Mouse (Mus musculus): ENCODE results near the gene Aox2. TPM values are rescaled to one million over a fixed set of nuclear protein-coding genes. Genes with fewer than 3 reads are reported as not detected.
"Not testable (repeated sequence)": the region's sequence is repeated elsewhere in the genome, so short reads cannot be mapped to it uniquely, and the experiment has no call there.

Aox2 gene
- total RNA-seq, 2 experiments from 2014 or later: not detected

GRCm38 (mm10) chr1:58343861-58344260 is 65.7 kb downstream of the Aox2 start:
- DNase-seq (ENCODE audit: low spot score in 2 of 2): no peak

- DNase-seq (ENCODE audit: low spot score in 2 of 2): no peak
Measured at GRCm38 (mm10) chr1:58344570-58344969, 66.4 kb downstream of the Aox2 start.

GRCm38 (mm10) chr1:58346159-58346558 is 68.0 kb downstream of the Aox2 start:
- no peak for DNase-seq (ENCODE audit: low spot score in 2 of 2)

GRCm38 (mm10) chr1:58348712-58349111 is 70.6 kb downstream of the Aox2 start:
- DNase-seq (ENCODE audit: low spot score in 2 of 2): no peak

GRCm38 (mm10) chr1:58353238-58353893 is 75.2 kb downstream of the Aox2 start:
- no peak for DNase-seq (ENCODE audit: low spot score in 2 of 2)

GRCm38 (mm10) chr1:58358958-58359901 is 81.1 kb downstream of the Aox2 start:
- DNase-seq (ENCODE audit: low spot score in 2 of 2): peak; percentile 65 to 77

GRCm38 (mm10) chr1:58362296-58362695 is 84.2 kb downstream of the Aox2 start:
- no peak for DNase-seq (ENCODE audit: low spot score in 2 of 2)

GRCm38 (mm10) chr1:58364551-58364950 is 86.4 kb downstream of the Aox2 start:
- DNase-seq (ENCODE audit: low spot score in 2 of 2): no peak

GRCm38 (mm10) chr1:58365829-58366228 is 87.7 kb downstream of the Aox2 start:
- DNase-seq (ENCODE audit: low spot score in 2 of 2): no peak

GRCm38 (mm10) chr1:58366737-58367471 is 88.8 kb downstream of the Aox2 start:
- peak; percentile 5 to 12 for DNase-seq (ENCODE audit: low spot score in 2 of 2)

- no peak for DNase-seq (ENCODE audit: low spot score in 2 of 2)
Measured at GRCm38 (mm10) chr1:58369716-58370115, 91.6 kb downstream of the Aox2 start.

- not testable (repeated sequence) for DNase-seq (ENCODE audit: low spot score in 2 of 2)
Measured at GRCm38 (mm10) chr1:58374266-58374665, 96.1 kb downstream of the Aox2 start.

- DNase-seq (ENCODE audit: low spot score in 2 of 2): no peak
Measured at GRCm38 (mm10) chr1:58375574-58376147, 97.5 kb downstream of the Aox2 start.

- DNase-seq (ENCODE audit: low spot score in 2 of 2): no peak
Measured at GRCm38 (mm10) chr1:58382586-58383281, 104.6 kb downstream of the Aox2 start.

- no peak for DNase-seq (ENCODE audit: low spot score in 2 of 2)
Measured at GRCm38 (mm10) chr1:58391421-58392267, 113.5 kb downstream of the Aox2 start.

GRCm38 (mm10) chr1:58392268-58392651 is 114.1 kb downstream of the Aox2 start:
- DNase-seq (ENCODE audit: low spot score in 2 of 2): peak in 1 of 2 experiments; percentile 16

- DNase-seq (ENCODE audit: low spot score in 2 of 2): peak; percentile 90 to 91
Measured at GRCm38 (mm10) chr1:58392652-58393283, 114.6 kb downstream of the Aox2 start, which contains the start of gene Bzw1. TSS of gene Bzw1 (plus strand) at chr1:58392898.

- peak; percentile 33 to 49 for DNase-seq (ENCODE audit: low spot score in 2 of 2)
Measured at GRCm38 (mm10) chr1:58393284-58394195, 115.4 kb downstream of the Aox2 start.

Data from left cerebral cortex, adult 18-20 months (tissue).